Mouse (Mus musculus) CD8-positive naive resting alpha-beta T cell, adult 2 months (primary cell): ENCODE data around the gene Rgs7.

Experiments
- DNase-seq, 2 experiments: peaks; one replicate each; pipeline ENCODE4 v3.0.0; 2022; ENCODE audit warnings: low read depth in 2 of 2, low spot score in 2 of 2

The Rgs7 gene

DNA sequence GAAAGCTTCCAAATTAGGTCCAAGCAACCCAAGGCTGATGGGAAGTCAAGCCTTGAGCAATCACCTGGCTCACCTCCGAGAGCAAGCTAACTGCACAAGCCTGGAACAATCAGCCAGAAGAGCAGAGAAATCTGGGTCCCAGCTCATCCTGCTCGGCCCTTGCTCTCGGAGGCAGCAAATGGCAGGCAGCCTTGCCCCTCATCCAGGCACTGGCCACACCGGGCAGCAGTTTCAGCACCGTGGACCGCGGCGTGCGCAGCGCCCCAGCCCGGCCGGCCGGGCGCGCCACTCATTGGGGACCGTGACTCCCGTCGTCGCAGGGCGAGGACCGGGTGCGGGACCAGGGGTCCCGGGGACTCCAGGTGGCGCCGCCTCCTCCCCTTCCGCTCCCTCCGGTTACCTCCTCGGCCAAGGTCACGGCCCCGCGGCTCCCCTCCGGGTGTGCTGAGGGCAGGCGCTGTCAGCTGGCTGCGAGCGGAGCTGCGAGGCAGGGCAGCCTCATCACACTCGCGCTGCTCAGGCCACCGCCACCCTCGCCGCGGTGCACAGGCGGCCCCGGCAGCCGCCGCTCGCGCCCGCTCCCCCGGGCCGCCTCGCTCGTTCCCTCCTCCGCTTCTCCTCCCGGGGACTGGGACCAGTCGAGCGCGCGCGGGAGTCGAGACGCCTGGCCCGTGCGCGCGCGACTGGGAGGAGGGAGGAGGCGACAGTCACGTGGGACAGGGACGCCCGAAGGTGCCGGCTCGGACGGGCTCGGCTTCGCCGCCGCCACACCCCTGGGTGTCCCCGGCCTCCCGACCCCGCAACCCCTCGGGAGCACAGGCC lies at the start of gene Rgs7:
Gene Rgs7 (minus strand): TSS at position 640 of the 822 bp plus-strand sequence.
- no peak for DNase-seq

DNA sequence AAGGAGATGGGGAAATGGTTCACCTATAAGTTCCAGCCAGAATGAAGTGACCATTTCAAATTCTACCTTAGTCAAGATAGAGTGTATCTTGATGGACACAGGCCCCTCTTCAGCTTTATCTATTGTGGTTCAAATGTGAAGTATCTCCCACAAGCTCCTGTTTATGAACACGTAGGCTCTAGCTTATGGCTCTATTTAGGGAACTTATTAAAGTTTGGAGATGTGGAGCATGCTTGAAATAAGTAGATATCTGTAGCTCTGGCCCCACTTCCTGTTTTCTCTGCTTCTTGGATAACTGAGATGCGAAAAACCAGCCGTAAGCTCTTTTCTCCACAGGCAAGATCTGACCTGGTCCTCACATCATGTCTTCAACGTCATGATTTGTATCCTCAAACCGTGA lies 48.4 kb upstream of the Rgs7 start:
- no peak for DNase-seq

- DNase-seq = no peak
Observed at GRCm38 (mm10) chr1:175537321-175537720, 45.0 kb upstream of the Rgs7 start.

- no peak for DNase-seq
Observed at GRCm38 (mm10) chr1:175529858-175530257, 37.6 kb upstream of the Rgs7 start.

DNA sequence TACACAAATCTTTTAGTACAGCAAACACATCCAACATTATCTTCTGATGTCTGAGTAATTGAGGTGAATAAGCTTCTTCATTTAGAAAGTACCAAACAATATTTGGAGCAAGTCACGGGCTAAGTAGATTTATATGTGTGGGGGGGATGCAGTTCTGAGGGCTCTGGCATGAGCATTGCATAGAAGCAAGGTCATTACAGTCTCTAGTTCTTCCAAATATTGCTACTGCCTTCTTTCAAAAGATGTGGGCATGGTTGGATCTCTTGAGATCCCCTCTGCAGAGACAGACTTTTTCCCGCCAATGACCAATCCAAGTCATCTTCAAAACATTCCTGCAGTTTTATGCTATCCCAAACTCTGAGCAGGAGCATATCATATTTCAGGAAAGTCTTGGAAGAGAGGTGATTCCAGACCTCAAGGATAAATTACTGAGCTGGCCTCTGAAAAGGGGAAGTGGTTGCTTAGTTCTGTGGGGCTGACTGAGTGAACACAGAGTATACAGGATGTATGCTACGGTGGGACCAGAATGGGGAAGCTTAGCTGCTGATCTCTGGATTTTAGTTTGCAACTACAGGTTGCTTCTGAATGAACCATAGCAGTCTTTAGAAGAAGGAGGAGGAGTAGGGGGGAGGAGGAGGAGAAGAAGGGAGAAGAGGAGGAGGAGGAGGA lies 32.5 kb upstream of the Rgs7 start:
- DNase-seq = no peak

DNA sequence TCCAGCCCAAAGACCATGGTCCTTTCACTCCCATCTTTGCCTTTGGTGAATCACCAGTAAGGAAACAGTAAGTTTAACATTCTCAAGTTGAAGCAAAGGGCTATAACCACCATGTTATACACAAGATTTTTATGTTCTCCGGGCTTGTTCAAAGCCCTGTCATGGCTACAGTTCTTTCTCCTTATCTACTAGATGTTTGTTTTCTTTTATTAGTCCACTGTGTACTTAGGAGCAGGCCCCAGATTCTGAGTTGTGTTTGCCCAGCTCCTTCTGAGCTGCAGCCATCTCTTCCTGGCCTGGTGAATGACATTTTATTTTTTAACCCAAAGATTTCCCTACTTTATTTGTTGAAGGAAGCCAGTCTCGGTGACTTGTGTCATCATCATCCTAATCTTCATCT lies 31.3 kb upstream of the Rgs7 start:
- no peak for DNase-seq

DNA sequence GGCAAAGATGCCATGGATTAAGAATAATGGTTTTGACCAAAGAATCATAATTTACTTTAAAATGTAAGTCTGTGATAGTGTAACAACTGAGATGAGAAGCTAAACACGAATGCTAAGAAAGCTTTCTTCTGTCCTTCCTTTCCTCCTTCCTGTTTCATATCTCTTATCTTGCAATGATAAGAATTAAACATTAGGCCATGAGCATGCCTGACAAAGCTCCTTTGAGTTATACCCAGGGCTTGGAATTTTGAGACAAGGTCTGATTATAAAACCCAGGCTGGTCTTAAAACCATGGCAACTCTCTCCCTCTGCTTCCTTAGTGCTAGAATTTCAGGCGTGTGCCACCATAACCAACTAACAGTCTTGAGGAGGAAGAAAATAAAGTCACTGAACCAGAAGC lies 22.2 kb upstream of the Rgs7 start:
- no peak for DNase-seq

- DNase-seq = no peak
Observed at GRCm38 (mm10) chr1:175512173-175512572, 19.9 kb upstream of the Rgs7 start.

GRCm38 (mm10) chr1:175509989-175510388 lies 17.7 kb upstream of the Rgs7 start:
- DNase-seq = no peak

GRCm38 (mm10) chr1:175492683-175493043 lies 363 bp upstream of the Rgs7 start:
- no peak for DNase-seq

GRCm38 (mm10) chr1:175491511-175491860 lies 814 bp downstream of the Rgs7 start:
- DNase-seq = no peak

GRCm38 (mm10) chr1:175485109-175485508 lies 7.2 kb downstream of the Rgs7 start:
- DNase-seq = no peak

DNA sequence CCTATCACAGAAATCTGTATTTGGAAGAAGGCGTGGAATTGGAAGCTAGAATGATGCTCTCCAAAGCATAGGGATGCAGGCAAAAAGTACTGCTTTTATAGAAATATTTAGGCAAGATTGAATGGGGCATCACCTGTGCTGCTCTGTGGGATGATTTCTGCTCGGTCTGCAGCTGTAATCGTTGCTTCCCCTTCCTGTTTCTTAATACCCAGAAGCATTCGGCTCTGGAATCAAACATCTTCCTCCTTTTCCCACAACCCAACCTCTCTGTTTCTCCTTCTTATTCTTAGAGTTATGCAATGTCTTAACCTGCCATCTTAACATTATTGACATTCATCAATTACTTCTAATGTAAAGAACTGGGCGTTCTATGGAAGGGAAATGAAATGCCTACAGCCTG lies 19.2 kb downstream of the Rgs7 start:
- DNase-seq = no peak

DNA sequence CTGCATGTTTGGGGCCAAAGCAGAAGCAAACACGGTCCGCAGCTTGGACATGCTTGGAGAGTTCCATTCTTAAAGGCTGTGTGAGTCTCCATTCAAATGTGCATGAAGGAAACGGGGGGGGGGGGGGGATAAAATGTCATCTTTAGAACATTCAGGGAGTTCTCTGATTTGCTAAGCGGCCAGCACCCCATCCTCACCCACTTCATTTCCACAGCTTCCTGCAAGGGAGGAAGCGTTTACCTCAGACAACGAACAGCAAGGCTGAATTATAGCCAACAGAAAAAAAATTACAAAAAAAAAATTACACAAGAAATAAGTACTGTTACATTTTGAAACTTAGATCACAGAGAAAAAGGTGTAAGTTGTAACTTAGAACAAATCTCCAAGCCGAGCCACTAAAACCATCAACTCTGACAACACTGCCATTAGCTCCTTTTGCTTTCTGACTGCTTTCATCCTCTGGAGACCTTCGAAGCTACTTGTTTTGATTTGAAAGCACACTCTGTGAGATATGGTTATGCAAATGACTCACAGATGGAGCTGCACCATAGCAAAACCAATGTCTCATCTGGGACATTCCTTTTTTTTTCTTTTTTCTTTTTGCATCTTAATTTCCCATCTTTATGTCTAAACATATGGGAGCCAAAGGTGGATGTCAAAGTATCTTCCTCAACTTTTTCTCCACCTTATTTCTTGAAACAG lies 23.1 kb downstream of the Rgs7 start:
- no peak for DNase-seq

GRCm38 (mm10) chr1:175464566-175464965 lies 27.7 kb downstream of the Rgs7 start:
- DNase-seq = no peak

GRCm38 (mm10) chr1:175462351-175462750 lies 29.9 kb downstream of the Rgs7 start:
- no peak for DNase-seq

- no peak for DNase-seq
Observed at GRCm38 (mm10) chr1:175454041-175454636, 38.2 kb downstream of the Rgs7 start.

DNA sequence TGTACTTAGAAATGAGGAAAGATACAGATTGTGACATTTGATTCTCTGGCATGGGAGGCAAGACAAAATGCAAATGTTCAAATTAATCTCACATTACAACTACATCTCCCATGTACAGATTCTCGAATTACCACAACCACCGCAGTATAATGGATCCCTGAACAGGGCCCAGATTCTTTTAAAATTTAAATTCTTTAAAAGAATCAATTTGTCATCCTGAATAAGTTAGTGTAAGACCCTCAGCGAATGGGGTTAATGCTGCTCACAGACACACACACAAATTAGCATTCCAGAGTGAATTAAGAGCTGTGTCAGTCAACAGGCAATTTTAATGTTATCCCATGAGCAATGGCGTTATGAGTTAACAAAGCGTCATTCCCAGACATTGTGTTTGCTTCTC lies 44.3 kb downstream of the Rgs7 start:
- no peak for DNase-seq

GRCm38 (mm10) chr1:175442939-175443338 lies 49.4 kb downstream of the Rgs7 start:
- no peak for DNase-seq

DNA sequence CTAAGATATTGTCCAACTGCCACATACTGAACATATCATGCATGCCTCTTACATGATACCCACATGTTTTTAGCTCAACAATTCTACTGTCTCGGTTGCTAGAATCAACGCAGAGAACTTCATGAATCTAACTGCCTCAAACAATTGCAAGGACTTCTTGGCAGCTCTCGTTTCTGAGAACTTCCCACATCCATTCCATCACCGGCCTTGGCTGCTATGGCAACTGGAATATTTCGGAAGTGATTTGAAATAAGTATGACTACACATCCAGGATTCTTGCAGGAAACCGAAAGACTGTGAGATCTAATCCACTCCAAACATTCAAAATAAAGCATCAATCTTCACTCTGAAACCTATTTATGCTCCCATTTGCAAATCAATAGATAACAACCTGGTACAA lies 50.3 kb downstream of the Rgs7 start:
- DNase-seq = no peak

GRCm38 (mm10) chr1:175433622-175434204 lies 58.6 kb downstream of the Rgs7 start:
- DNase-seq = no peak
